Mouse (Mus musculus): ENCODE results near the gene Prkaca. TPM values are rescaled to one million over a fixed set of nuclear protein-coding genes. Genes with fewer than 3 reads are reported as not detected.

Prkaca gene
- polyA plus RNA-seq, 1 experiment from 2014 or later, result 215 TPM

MicroRNAs within 50 kb of the gene (microRNA counts, 519-probe panel; counts per million panel counts)
- 342 counts per million, percentile 67 among the panel's probes with 10 or more counts for microRNA mmu-miR-1199

Small RNA genes lying within 50 kb of the gene (microRNA-seq; reads per million reads assigned to microRNA genes)
- gene Gm44330 (not detected), gene Gm44450 (not detected), gene Mir1199 (not detected), gene Mir8111 (1.1 reads per million)

Other genes starting within 250 kb of the Prkaca start
- gene Adgre5, start 231.7 kb upstream of the Prkaca start, polyA plus RNA-seq (2016; fragmentation: Nextera tagmentation; extraction: Ambion mirVana), result 14.2 and 15.7 TPM in 2 replicates
- gene Adgrl1, start 72.9 kb upstream of the Prkaca start, polyA plus RNA-seq (2016; fragmentation: Nextera tagmentation; extraction: Ambion mirVana), result 34.8 and 37.0 TPM in 2 replicates
- 0.60 and 0.86 TPM in 2 replicates for gene Gm10644, start 17.8 kb upstream of the Prkaca start, polyA plus RNA-seq (2016; fragmentation: Nextera tagmentation; extraction: Ambion mirVana)
- gene Asf1b, start 17.5 kb upstream of the Prkaca start, polyA plus RNA-seq (2016; fragmentation: Nextera tagmentation; extraction: Ambion mirVana), result 37.1 and 41.6 TPM in 2 replicates
- 9.7 and 9.8 TPM in 2 replicates for gene Samd1, start 24.7 kb downstream of the Prkaca start, polyA plus RNA-seq (2016; fragmentation: Nextera tagmentation; extraction: Ambion mirVana)
- 0.83 and 0.95 TPM in 2 replicates for gene 1700067K01Rik, start 28.5 kb downstream of the Prkaca start, polyA plus RNA-seq (2016; fragmentation: Nextera tagmentation; extraction: Ambion mirVana)
- 0.54 TPM in 1 of 2 replicates, not detected in the other for gene 2210011C24Rik, start 39.2 kb downstream of the Prkaca start, polyA plus RNA-seq (2016; fragmentation: Nextera tagmentation; extraction: Ambion mirVana)
- gene Palm3, start 48.5 kb downstream of the Prkaca start, polyA plus RNA-seq (2016; fragmentation: Nextera tagmentation; extraction: Ambion mirVana), result 10.2 and 10.8 TPM in 2 replicates
- 0.28 and 0.29 TPM in 2 replicates for gene Il27ra, start 69.6 kb downstream of the Prkaca start, polyA plus RNA-seq (2016; fragmentation: Nextera tagmentation; extraction: Ambion mirVana)
- not detected in 2 replicates for gene Rln3, start 72.0 kb downstream of the Prkaca start, polyA plus RNA-seq (2016; fragmentation: Nextera tagmentation; extraction: Ambion mirVana)
- gene Gm10643, start 92.1 kb downstream of the Prkaca start, polyA plus RNA-seq (2016; fragmentation: Nextera tagmentation; extraction: Ambion mirVana), result 1.6 and 2.2 TPM in 2 replicates
- 9.1 and 9.3 TPM in 2 replicates for gene Rfx1, start 93.8 kb downstream of the Prkaca start, polyA plus RNA-seq (2016; fragmentation: Nextera tagmentation; extraction: Ambion mirVana)
- 18.0 and 19.6 TPM in 2 replicates for gene Dcaf15, start 131.8 kb downstream of the Prkaca start, polyA plus RNA-seq (2016; fragmentation: Nextera tagmentation; extraction: Ambion mirVana)
- 0.28 and 0.37 TPM in 2 replicates for gene Podnl1, start 153.0 kb downstream of the Prkaca start, polyA plus RNA-seq (2016; fragmentation: Nextera tagmentation; extraction: Ambion mirVana)
- 16.9 and 18.0 TPM in 2 replicates for gene Cc2d1a, start 174.9 kb downstream of the Prkaca start, polyA plus RNA-seq (2016; fragmentation: Nextera tagmentation; extraction: Ambion mirVana)
- 1.9 and 2.0 TPM in 2 replicates for gene 4930432K21Rik, start 175.0 kb downstream of the Prkaca start, polyA plus RNA-seq (2016; fragmentation: Nextera tagmentation; extraction: Ambion mirVana)
- 5.3 and 6.3 TPM in 2 replicates for gene Nanos3, start 212.2 kb downstream of the Prkaca start, polyA plus RNA-seq (2016; fragmentation: Nextera tagmentation; extraction: Ambion mirVana)